Mouse (Mus musculus): ENCODE measurements around the gene Tmem50a.

DNA sequence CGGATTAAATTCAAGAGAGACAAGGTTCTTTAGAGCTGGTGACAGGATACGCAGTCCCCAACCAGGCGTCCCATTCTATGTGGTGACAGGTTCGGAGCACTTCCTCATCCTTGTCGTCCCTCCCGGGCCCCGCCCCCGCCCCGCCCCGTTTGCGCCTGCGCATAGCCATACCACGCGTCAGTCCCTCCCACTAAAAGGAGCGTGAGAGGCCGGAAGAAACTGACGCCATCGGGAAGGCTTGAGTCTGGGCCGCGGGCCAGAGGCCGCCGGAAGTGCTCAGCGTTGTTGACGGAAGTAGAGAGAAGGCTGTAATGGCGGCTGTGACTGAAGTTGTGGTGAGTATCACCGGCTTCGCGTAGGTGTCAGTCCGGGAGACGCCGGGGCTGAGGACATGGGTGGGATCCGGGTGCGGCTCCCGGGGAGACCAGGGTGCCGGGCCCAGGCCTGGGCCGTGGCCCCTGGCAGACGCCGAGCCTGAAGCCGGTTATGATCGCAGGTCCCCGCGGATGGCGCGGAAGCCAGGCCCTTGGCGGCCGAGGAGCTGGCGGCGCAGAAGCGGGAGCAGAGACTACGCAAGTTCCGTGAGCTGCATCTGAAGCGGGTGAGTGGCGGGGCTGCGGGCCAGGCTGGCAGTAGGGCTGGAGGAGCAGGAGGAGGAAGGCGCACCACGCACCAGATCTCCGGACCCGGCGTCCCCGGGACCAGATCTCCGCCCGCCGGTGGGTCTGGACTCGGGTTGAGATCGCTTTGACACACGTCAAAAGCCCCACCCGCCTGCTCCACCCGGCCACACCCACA, 16.1 kb upstream of the Tmem50a start, which contains the start of gene Syf2:
- TF ChIP-seq CTCF (IDR thresholded peaks at IDR 0.05; ENCODE audit: low read depth) (no peak), EP300 (IDR thresholded peaks at IDR 0.05; ENCODE audit: low read depth) (no peak)

All from liver, embryonic 14.5 days (tissue).